Mouse (Mus musculus): ENCODE results near the gene Fam3c. TPM values are rescaled to one million over a fixed set of nuclear protein-coding genes. Genes with fewer than 3 reads are reported as not detected.
"Not testable (repeated sequence)": the region's sequence is repeated elsewhere in the genome, so short reads cannot be mapped to it uniquely, and the experiment has no call there.

Gene Fam3c
- polyA plus RNA-seq, 1 experiment from 2014 or later: 62.1 TPM

DNA sequence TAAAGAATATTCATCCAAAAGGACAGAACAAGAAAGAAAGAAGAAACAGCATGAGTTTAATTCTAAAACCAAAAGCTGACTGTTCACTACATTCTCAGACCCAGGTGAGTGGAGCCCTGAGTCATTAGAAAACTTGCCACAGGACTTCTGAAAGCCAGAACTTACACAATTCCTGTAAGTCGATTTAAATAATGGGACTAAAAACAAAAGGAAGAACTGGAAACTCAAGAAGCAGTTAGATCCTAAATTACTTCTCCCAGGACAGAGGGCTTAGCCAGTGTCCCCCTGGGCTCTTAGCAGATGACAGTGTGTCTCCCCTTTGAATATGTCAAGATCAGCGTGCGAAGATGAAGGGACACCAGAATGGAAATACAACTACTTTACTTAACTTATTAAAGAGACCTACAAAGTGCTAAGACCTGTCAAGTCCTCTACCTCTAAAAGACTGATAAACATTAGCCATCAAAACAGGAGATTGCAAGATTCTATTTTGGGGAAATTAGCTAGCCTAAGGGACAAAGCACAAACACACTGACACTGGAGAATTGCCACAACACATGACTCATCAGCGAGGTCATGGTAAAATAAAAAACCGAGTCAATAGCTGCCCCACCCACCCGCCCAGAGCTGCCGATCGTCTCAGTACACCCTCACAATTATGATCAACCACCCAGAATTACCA lies 86.1 kb downstream of the Fam3c start:
- ATAC-seq (no peak), DNase-seq (ENCODE audit: low read depth, low spot score) (peak; percentile 19)
- in situ Hi-C loops (cut with MboI; ENCODE audit: low pct_unique_long_range_greater_than_20kb): no loop called here
- no peaks in the 10 kb centered on the region for H3K27me3 ChIP-seq
- POLR2A ChIA-PET: no interaction called here
- CTCF ChIA-PET: interaction anchor here (1.1 to 1.8 kb wide), 3 partner anchors 10 to 100 kb away, joined by 3 to 5 read pairs (median 5); no protein-coding TSS in a partner anchor
- no peak for TF ChIP-seq CTCF (IDR thresholded peaks at IDR 0.05)

GRCm38 (mm10) chr6:22268677-22269076 lies 87.4 kb downstream of the Fam3c start:
- ATAC-seq (no peak), DNase-seq (ENCODE audit: low read depth, low spot score) (no peak)
- ChIA-PET POLR2A (no interaction called here), CTCF (no interaction called here)
- no peak for TF ChIP-seq CTCF (IDR thresholded peaks at IDR 0.05)
- H3K27me3 ChIP-seq: no peaks in the 10 kb centered on the region
- in situ Hi-C loops (cut with MboI; ENCODE audit: low pct_unique_long_range_greater_than_20kb): no loop called here

DNA sequence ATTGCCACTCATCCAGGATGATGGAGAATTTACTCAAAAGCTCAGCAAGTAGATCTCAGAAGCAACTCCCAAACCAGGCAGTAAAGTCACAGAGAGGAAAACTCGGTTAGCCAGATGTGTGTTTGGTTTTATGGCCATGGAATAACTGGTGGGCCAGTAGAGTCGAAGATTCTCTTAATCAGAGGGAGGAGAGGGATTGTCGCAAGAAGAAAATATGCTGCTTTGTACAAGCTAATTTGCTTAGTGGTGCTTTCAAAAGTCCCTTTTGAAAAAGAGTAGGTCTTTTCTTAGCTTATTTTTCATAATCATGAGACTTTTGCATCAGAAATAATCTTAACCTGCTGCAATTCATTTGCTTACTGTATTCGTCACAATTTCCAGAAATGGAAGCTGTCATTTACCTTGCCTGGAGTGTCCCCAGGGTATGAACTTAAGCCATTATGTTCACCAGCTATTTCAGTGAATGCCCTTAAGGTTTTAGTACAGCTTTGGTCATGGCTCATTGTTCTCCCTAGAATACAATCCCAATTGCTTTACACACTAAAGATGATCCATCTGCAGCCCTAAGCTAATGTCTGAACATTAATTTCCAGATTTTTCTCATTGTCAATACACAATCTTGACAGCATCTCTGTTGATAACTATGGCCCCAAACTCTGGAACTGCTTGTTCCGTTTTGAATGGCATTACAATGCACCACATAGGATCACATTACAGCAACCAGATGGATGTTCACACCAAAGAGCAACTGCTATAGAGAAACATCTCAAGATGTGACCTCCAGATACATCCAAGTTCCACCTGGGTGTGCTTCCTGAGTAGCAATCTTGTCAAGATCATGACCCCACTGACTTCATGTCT lies 88.0 kb downstream of the Fam3c start:
- DNase-seq (ENCODE audit: low read depth, low spot score) (no peak), ATAC-seq (no peak)
- TF ChIP-seq CTCF (IDR thresholded peaks at IDR 0.05): no peak
- H3K27me3 ChIP-seq: no peaks in the 10 kb centered on the region
- ChIA-PET POLR2A (no interaction called here), CTCF (no interaction called here)
- in situ Hi-C loops (cut with MboI; ENCODE audit: low pct_unique_long_range_greater_than_20kb): no loop called here

DNA sequence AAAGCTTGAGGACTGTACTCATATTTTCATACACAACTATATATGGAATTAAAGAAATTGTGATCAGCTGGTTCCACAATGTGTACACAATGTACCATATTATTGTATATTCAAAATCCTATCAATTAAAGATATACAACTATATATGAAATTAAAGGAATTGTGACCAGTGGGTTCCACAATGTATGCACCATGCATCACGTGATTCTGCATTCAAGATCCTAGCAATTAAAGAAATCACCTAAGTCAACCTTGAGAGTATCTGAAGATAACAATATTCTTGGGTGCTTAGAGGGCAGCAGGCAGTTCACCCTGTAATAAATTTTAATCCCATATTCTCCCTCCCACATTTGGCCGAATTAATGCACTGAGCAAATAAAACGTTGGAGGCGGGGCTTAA lies 90.0 kb downstream of the Fam3c start:
- DNase-seq (ENCODE audit: low read depth, low spot score) (no peak), ATAC-seq (no peak)
- ChIA-PET POLR2A (no interaction called here), CTCF (no interaction called here)
- in situ Hi-C loops (cut with MboI; ENCODE audit: low pct_unique_long_range_greater_than_20kb): no loop called here
- H3K27me3 ChIP-seq: no peaks in the 10 kb centered on the region
- no peak for TF ChIP-seq CTCF (IDR thresholded peaks at IDR 0.05)

- ATAC-seq; DNase-seq (ENCODE audit: low read depth, low spot score); POLR2A ChIA-PET; in situ Hi-C loops (cut with MboI; ENCODE audit: low pct_unique_long_range_greater_than_20kb); H3K27me3 ChIP-seq: not testable (repeated sequence)
- CTCF ChIA-PET: interaction anchor here (0.6 to 1.0 kb wide), 2 partner anchors 22 to 58 kb away, joined by 3 read pairs; no protein-coding TSS in a partner anchor
Measured at GRCm38 (mm10) chr6:22264094-22264493, 91.9 kb downstream of the Fam3c start.

GRCm38 (mm10) chr6:22262519-22262918 lies 93.5 kb downstream of the Fam3c start:
- ATAC-seq: no peak
- ChIA-PET POLR2A (no interaction called here), CTCF (no interaction called here)
- TF ChIP-seq CTCF (IDR thresholded peaks at IDR 0.05): no peak
- no peaks in the 10 kb centered on the region for H3K27me3 ChIP-seq
- in situ Hi-C loops (cut with MboI; ENCODE audit: low pct_unique_long_range_greater_than_20kb): no loop called here
- no peak for DNase-seq (ENCODE audit: low read depth, low spot score)

- no peaks in the 10 kb centered on the region for H3K27me3 ChIP-seq
- TF ChIP-seq CTCF (IDR thresholded peaks at IDR 0.05): no peak
- DNase-seq (ENCODE audit: low read depth, low spot score) (no peak), ATAC-seq (no peak)
- POLR2A ChIA-PET: interaction anchor here (0.7 kb wide), 1 partner anchor 66 kb away, joined by 3 read pairs; no protein-coding TSS in a partner anchor
- in situ Hi-C loops (cut with MboI; ENCODE audit: low pct_unique_long_range_greater_than_20kb): no loop called here
- CTCF ChIA-PET: interaction anchor here (1.0 to 1.3 kb wide), 2 partner anchors 15 to 21 kb away, joined by 3 read pairs; no protein-coding TSS in a partner anchor
Measured at GRCm38 (mm10) chr6:22258784-22259183, 97.3 kb downstream of the Fam3c start.

Other genes starting within 250 kb of the Fam3c start
- gene Wnt16, start 68.0 kb downstream of the Fam3c start, polyA plus RNA-seq (2021): not detected